8 mouse cellular contexts compared by ENCODE assay signal in genomic region chr11:30268648-30269375, GRCm38 (mm10). TPM values are rescaled to one million over a fixed set of nuclear protein-coding genes. Genes with fewer than 3 reads are reported as not detected.
DNase-seq lines count a peak whose midpoint lies in the region; ATAC-seq and TF ChIP-seq lines count a peak whose summit lies in the region.

No protein-coding gene starts in this region.

- no peaks in the 10 kb centered on the region for H3K9me3 ChIP-seq in forebrain, embryonic 11.5 days (ENCODE audit: control insufficient read depth, low read length)

- peak overlapping the region; percentile 88 for H3K4me3 ChIP-seq in C2C12 (ENCODE audit: insufficient read depth, poor library complexity, severe bottlenecking)
- peak overlapping the region; percentile 85 for H3K4me3 ChIP-seq in forebrain, embryonic 11.5 days (ENCODE audit: low read depth, low read length)
- peak overlapping the region; percentile 86 for H3K4me3 ChIP-seq in kidney, adult 2 months (ENCODE audit: insufficient read depth, low read depth, low read length)

- H3K36me3 ChIP-seq in C2C12 (ENCODE audit: control insufficient read depth, insufficient read depth), result no peaks in the 10 kb centered on the region
- H3K36me3 ChIP-seq in forebrain, embryonic 11.5 days (ENCODE audit: control insufficient read depth, insufficient read depth, low read length), result no peaks in the 10 kb centered on the region
- no peaks in the 10 kb centered on the region for H3K36me3 ChIP-seq in kidney, adult 2 months (ENCODE audit: control insufficient read depth, insufficient read depth, low read length)

- TF ChIP-seq POLR2A in kidney, adult 2 months (IDR thresholded peaks at IDR 0.05; ENCODE audit: low read depth, low read length), result no peak

- no peak for DNase-seq in frontal cortex, postnatal 25 days (ENCODE audit: low spot score in 2 of 2)
- peak; percentile 53 for DNase-seq in forebrain, embryonic 11.5 days (ENCODE audit: low spot score)
- DNase-seq in kidney, adult 2 months, result peak; percentile 77
- DNase-seq in right cerebral cortex, postnatal 14 days, result no peak
- DNase-seq in adrenal gland, adult 8-10 months, result no peak

- ATAC-seq in frontal cortex, adult (ENCODE audit: low TSS enrichment), result peak; percentile 18
- ATAC-seq in forebrain, embryonic 11.5 days (replicated peaks; ENCODE audit: low FRiP score), result peak; percentile 39
- 0 out of 2 replicates have a peak, but pooled peaks have one; percentile 31 for ATAC-seq in megakaryocyte-erythroid progenitor cell, adult 5-6 weeks (replicated peaks; ENCODE audit: low FRiP score, low TSS enrichment, poor library complexity, severe bottlenecking)

- 6% methylated on average over 15 of the region's 15 CpGs for WGBS in forebrain, embryonic 11.5 days
- WGBS in kidney, adult 2 months, result 2% methylated on average over 15 of the region's 15 CpGs

- no peaks in the 10 kb centered on the region for H3K27me3 ChIP-seq in C2C12 (ENCODE audit: control insufficient read depth, insufficient read depth, insufficient read length)
- peaks cover 8% of the 10 kb centered on the region for H3K27me3 ChIP-seq in forebrain, embryonic 11.5 days (ENCODE audit: control insufficient read depth, insufficient read depth, low read length)
- H3K27me3 ChIP-seq in kidney, adult 2 months (replicated peaks; ENCODE audit: control insufficient read depth, insufficient read depth, low read length), result no peaks in the 10 kb centered on the region

- no peaks in the 10 kb centered on the region for H3K4me1 ChIP-seq in forebrain, embryonic 11.5 days (replicated peaks; ENCODE audit: control insufficient read depth, insufficient read depth, low read length)
- H3K4me1 ChIP-seq in kidney, adult 2 months (ENCODE audit: control insufficient read depth, insufficient read depth, low read length), result peaks cover 10% of the 10 kb centered on the region; the same call in 1 of the 2 replicates

- peak overlapping the region; percentile 64 for H3K4me2 ChIP-seq in forebrain, embryonic 11.5 days (ENCODE audit: low read depth, low read length, severe bottlenecking)

- H3K27ac ChIP-seq in forebrain, embryonic 11.5 days (ENCODE audit: low read depth, low read length), result no peak overlapping the region
- H3K27ac ChIP-seq in kidney, adult 2 months (ENCODE audit: insufficient read depth, low read depth, low read length), result peak overlapping the region; percentile 93

- TF ChIP-seq CTCF in C2C12 (IDR thresholded peaks at IDR 0.05; ENCODE audit: control insufficient read depth, insufficient read depth, insufficient read length), result no peak
- no peak for TF ChIP-seq CTCF in kidney, adult 2 months (conservative IDR thresholded peaks at IDR 0.05; ENCODE audit: insufficient read depth, insufficient read length, low read depth, low read length)

- H3ac ChIP-seq in C2C12 (ENCODE audit: control insufficient read depth, insufficient read length, low read depth), result peak overlapping the region; percentile 71

- H3K79me3 ChIP-seq in C2C12 (ENCODE audit: low read depth), result peaks cover 36% of the 10 kb centered on the region

- peaks cover 43% of the 10 kb centered on the region for H3K79me2 ChIP-seq in C2C12 (ENCODE audit: control insufficient read depth, insufficient read depth)

- H3K9ac ChIP-seq in forebrain, embryonic 11.5 days (ENCODE audit: low read length), result peak overlapping the region; percentile 31

TF ChIP-seq in C2C12, 6 proteins besides CTCF, POLR2A, EP300 and RAD21:
- no peak for TF ChIP-seq FOSL1 (IDR thresholded peaks at IDR 0.05; ENCODE audit: insufficient read depth, low read length, poor library complexity, severe bottlenecking)

RNA-seq across cellular contexts. Expression of gene Sptbn1, which starts 0.8 kb away (rescaled TPM):
- polyA plus RNA-seq in C2C12 (2012; fragmentation: generic; extraction: Trizol), result 50.2 TPM
- polyA plus RNA-seq in forebrain, embryonic 11.5 days (2014; fragmentation: Nextera tagmentation; extraction: Ambion mirVana), result 74.8 and 77.2 TPM in 2 replicates
- 118 and 140 TPM in 2 replicates for polyA plus RNA-seq in kidney, adult 2 months (2012; rRNA removed)
- total RNA-seq in megakaryocyte-erythroid progenitor cell, adult 5-6 weeks (2014; fragmentation: Nextera tagmentation), result 12.0 and 12.6 TPM in 2 replicates
- 12.8 and 23.8 TPM in 2 replicates for total RNA-seq in megakaryocyte-erythroid progenitor cell, adult 5-6 weeks (2017)
- total RNA-seq in adrenal gland, adult 8-10 months (2022), result 100 to 1,000 TPM; 290 to 336 (median 317) TPM

Comparison
In these comparisons a context has a peak if more than half of its experiments do, and no peak if none do; other contexts are left out.
1. DNase-seq: peak in forebrain, embryonic 11.5 days (single experiment) and kidney, adult 2 months (single experiment); none in frontal cortex, postnatal 25 days (0 of 2), right cerebral cortex, postnatal 14 days (single experiment) and adrenal gland, adult 8-10 months (single experiment).
2. Peak in every context shown above with its lines, with median percentiles within 50 percentile points of each other: ATAC-seq and H3K4me3 ChIP-seq.